Mouse (Mus musculus) heart, postnatal 10 days (tissue): ENCODE results near the gene Foxr2. TPM values are rescaled to one million over a fixed set of nuclear protein-coding genes. Genes with fewer than 3 reads are reported as not detected.

Source experiments
- DNase-seq, 2 experiments: peaks; one replicate each; pipeline ENCODE4 v3.0.0; 2021
- intact Hi-C: fragments of 180-260 bp; cut with DNase I; formaldehyde crosslinking; loops from one replicate; pipeline ENCODE4 v1.15.1; 2025
- total RNA-seq, 2 experiments: library from RNA; stranded (reverse); gene quantifications; 2 replicates each; pipeline ENCODE4 v1.2.3; 2021

The Foxr2 gene
- not detected for total RNA-seq

- no peak for DNase-seq
- intact Hi-C loops: no loop called here
Observed at GRCm38 (mm10) chrX:153118486-153118885, at the start of gene Foxr2. Foxr2 (plus strand) TSS chrX:153118786.

- DNase-seq: no peak
- intact Hi-C loops: no loop called here
Observed at GRCm38 (mm10) chrX:153119013-153119412, 427 bp downstream of the Foxr2 start.

- intact Hi-C loops: loop anchor here (10.0 kb wide), 1 partner anchor 215 kb away; no protein-coding TSS in a partner anchor
- peak; percentile 51 to 55 for DNase-seq
Observed at GRCm38 (mm10) chrX:153139734-153140515, 21.3 kb downstream of the Foxr2 start, which contains the start of gene Rragb. Rragb (plus strand) TSS chrX:153139981.

- DNase-seq: no peak
- intact Hi-C loops: loop anchor here (10.0 kb wide), 1 partner anchor 218 kb away; no protein-coding TSS in a partner anchor
Observed at GRCm38 (mm10) chrX:153142656-153143055, 24.1 kb downstream of the Foxr2 start.

GRCm38 (mm10) chrX:153151766-153152165 lies 33.2 kb downstream of the Foxr2 start:
- no peak for DNase-seq
- intact Hi-C loops: no loop called here

GRCm38 (mm10) chrX:153155322-153155721 lies 36.7 kb downstream of the Foxr2 start:
- DNase-seq: peak; percentile 5 to 25
- intact Hi-C loops: no loop called here

- intact Hi-C loops: no loop called here
- DNase-seq: no peak
Observed at GRCm38 (mm10) chrX:153174786-153175185, 56.2 kb downstream of the Foxr2 start.

- no peak for DNase-seq
Observed at GRCm38 (mm10) chrX:153182221-153182620, 63.6 kb downstream of the Foxr2 start.

More at GRCm38 (mm10) chrX:153182221-153182620, 63.6 kb downstream of the Foxr2 start:
- intact Hi-C loops: no loop called here

Other genes starting within 250 kb of the Foxr2 start
- gene Usp51, start 112.3 kb upstream of the Foxr2 start, total RNA-seq: under 1 TPM in 1 of 2 experiments, not detected in 1; 0.27 TPM
- gene Mageh1, start 81.2 kb upstream of the Foxr2 start, total RNA-seq: 10 to 100 TPM; 15.0 to 18.9 TPM
- 1 to 10 TPM; 2.0 to 2.3 TPM for gene Rragb, start 21.2 kb downstream of the Foxr2 start, total RNA-seq
- under 1 TPM; 0.53 to 0.57 TPM for gene Klf8, start 118.7 kb downstream of the Foxr2 start, total RNA-seq